Mouse (Mus musculus) megakaryocyte, embryonic 14.5 days (primary cell): ENCODE results near the gene Mon2.

Experiments used
- FLI1 ChIP-seq: IDR thresholded peaks from 2 replicates; pipeline ENCODE4 v1.6.1; 2012; ENCODE audit warnings: low read length, inconsistent platforms, mixed read lengths
- GATA1 ChIP-seq: IDR thresholded peaks from 3 replicates; pipeline ENCODE4 v1.6.1; 2012; ENCODE audit warnings: mixed read lengths, low read length, inconsistent platforms, borderline replicate concordance

GRCm38 (mm10) chr10:123112787-123113168, 36.5 kb upstream of the Mon2 start:
- no peak for TF ChIP-seq GATA1
- TF ChIP-seq FLI1 = no peak
